18 mouse cellular contexts compared by ENCODE assay signal in genomic region chr13:94680492-94681168, GRCm38 (mm10).
A peak's percentile ranks its signal among the peaks of the same experiment; 100 is the strongest.
DNase-seq lines count a peak whose midpoint lies in the region; ATAC-seq and TF ChIP-seq lines count a peak whose summit lies in the region.
"Had no signal": no experiment of that assay in that cellular context is flagged by ENCODE, and none has a peak within 500 bp of the region (broad histone marks: within the 10 kb centered on the region; RNA-seq: fewer than 3 reads in every experiment).

No protein-coding gene starts in this region.

- H3K36me3 ChIP-seq in hindbrain, embryonic 11.5 days (ENCODE audit: control insufficient read depth, insufficient read depth, low read length) = no peaks in the 10 kb centered on the region
- no peaks in the 10 kb centered on the region for H3K36me3 ChIP-seq in hindbrain, postnatal 0 days (ENCODE audit: insufficient read depth, low read length)
- H3K36me3 ChIP-seq in forebrain, embryonic 12.5 days (replicated peaks) = no peaks in the 10 kb centered on the region
- no peaks in the 10 kb centered on the region for H3K36me3 ChIP-seq in hindbrain, embryonic 15.5 days

- H3K27ac ChIP-seq in hindbrain, embryonic 11.5 days (ENCODE audit: low read depth, low read length) = peak overlapping the region; percentile 39; the same call in 1 of the 2 replicates
- no peak overlapping the region for H3K27ac ChIP-seq in hindbrain, postnatal 0 days
- H3K27ac ChIP-seq in forebrain, embryonic 12.5 days = no peak overlapping the region
- H3K27ac ChIP-seq in hindbrain, embryonic 15.5 days (replicated peaks) = 0 out of 2 replicates have a peak overlapping the region, but pooled peaks have one; percentile 15
- H3K27ac ChIP-seq: left cerebral cortex, adult 2 months; macrophage had no signal

- WGBS in hindbrain, embryonic 11.5 days = 23% methylated on average over 17 of the region's 17 CpGs
- 26% methylated on average over 17 of the region's 17 CpGs for WGBS in hindbrain, postnatal 0 days
- WGBS in forebrain, embryonic 12.5 days = 25% methylated on average over 17 of the region's 17 CpGs
- WGBS in hindbrain, embryonic 15.5 days = 17% methylated on average over 17 of the region's 17 CpGs

- H3K9me3 ChIP-seq in hindbrain, embryonic 11.5 days (ENCODE audit: control insufficient read depth, low read length) = no peaks in the 10 kb centered on the region
- H3K9me3 ChIP-seq in hindbrain, postnatal 0 days (ENCODE audit: low read length) = no peaks in the 10 kb centered on the region
- H3K9me3 ChIP-seq in forebrain, embryonic 12.5 days = no peaks in the 10 kb centered on the region
- H3K9me3 ChIP-seq in hindbrain, embryonic 15.5 days = no peaks in the 10 kb centered on the region

- no peak for TF ChIP-seq CTCF in hindbrain, postnatal 0 days (IDR thresholded peaks at IDR 0.05; ENCODE audit: low read depth)
- TF ChIP-seq CTCF in brain, embryonic 14.5 days (IDR thresholded peaks at IDR 0.05; ENCODE audit: borderline replicate concordance, extremely low read depth, insufficient read depth, insufficient read length) = no peak

- peaks cover 4% of the 10 kb centered on the region for H3K27me3 ChIP-seq in hindbrain, embryonic 11.5 days (ENCODE audit: control insufficient read depth, insufficient read depth, low read length)
- 0 out of 2 replicates have a peak, but pooled peaks cover 3% of the 10 kb centered on the region for H3K27me3 ChIP-seq in hindbrain, postnatal 0 days (ENCODE audit: insufficient read depth, low read length)
- peaks cover 59% of the 10 kb centered on the region for H3K27me3 ChIP-seq in forebrain, embryonic 12.5 days
- peaks cover 8% of the 10 kb centered on the region for H3K27me3 ChIP-seq in hindbrain, embryonic 15.5 days

- no peak overlapping the region for H3K4me3 ChIP-seq in hindbrain, embryonic 11.5 days (ENCODE audit: low read depth, low read length)
- H3K4me3 ChIP-seq in hindbrain, postnatal 0 days (ENCODE audit: low read length) = no peak overlapping the region
- H3K4me3 ChIP-seq in forebrain, embryonic 12.5 days (replicated peaks) = no peak overlapping the region
- no peak overlapping the region for H3K4me3 ChIP-seq in hindbrain, embryonic 15.5 days
- H3K4me3 ChIP-seq: left cerebral cortex, adult 2 months had no signal

- H3K9ac ChIP-seq in hindbrain, embryonic 11.5 days (ENCODE audit: low read depth, low read length) = no peak overlapping the region
- H3K9ac ChIP-seq in hindbrain, postnatal 0 days (replicated peaks; ENCODE audit: low read length) = no peak overlapping the region
- H3K9ac ChIP-seq in forebrain, embryonic 12.5 days = no peak overlapping the region
- no peak overlapping the region for H3K9ac ChIP-seq in hindbrain, embryonic 15.5 days

- peak; percentile 52 for DNase-seq in hindbrain, embryonic 11.5 days (ENCODE audit: low spot score)
- no peak for DNase-seq in hindbrain, postnatal 0 days (ENCODE audit: low spot score)
- peak; percentile 79 for DNase-seq in brain, embryonic 14.5 days (ENCODE audit: low read depth)
- DNase-seq in retina, embryonic 14.5 days (ENCODE audit: low spot score) = no peak
- no peak for DNase-seq in spleen, postnatal 14 days (ENCODE audit: low spot score in 2 of 2)
- DNase-seq: cerebellum, postnatal 10 days; gastrocnemius, postnatal 10 days; heart, postnatal 36 days; kidney, adult 11 months; liver; lung, adult 2 months; right cerebral cortex, postnatal 25 days; thymus, adult 2 months had no signal

- no peak for TF ChIP-seq POLR2A in brain, embryonic 14.5 days (IDR thresholded peaks at IDR 0.05; ENCODE audit: borderline replicate concordance, extremely low read depth, insufficient read depth, insufficient read length, poor library complexity, severe bottlenecking)

- H3K4me1 ChIP-seq in hindbrain, embryonic 11.5 days (replicated peaks; ENCODE audit: control insufficient read depth, insufficient read depth, low read length) = peaks cover 5% of the 10 kb centered on the region; the same call in 1 of the 2 replicates
- H3K4me1 ChIP-seq in hindbrain, postnatal 0 days (ENCODE audit: insufficient read depth, low read length) = no peaks in the 10 kb centered on the region
- peaks cover 25% of the 10 kb centered on the region for H3K4me1 ChIP-seq in forebrain, embryonic 12.5 days
- H3K4me1 ChIP-seq in hindbrain, embryonic 15.5 days (replicated peaks) = peaks cover 17% of the 10 kb centered on the region

- H3K4me2 ChIP-seq in hindbrain, embryonic 11.5 days (replicated peaks; ENCODE audit: low read depth, low read length) = peak overlapping the region; percentile 15
- H3K4me2 ChIP-seq in hindbrain, postnatal 0 days (ENCODE audit: low read depth, low read length) = no peak overlapping the region
- H3K4me2 ChIP-seq in forebrain, embryonic 12.5 days = peak overlapping the region; percentile 17; the same call in 1 of the 2 replicates
- H3K4me2 ChIP-seq in hindbrain, embryonic 15.5 days = no peak overlapping the region

- ATAC-seq in hindbrain, embryonic 11.5 days (ENCODE audit: low FRiP score) = peak; percentile 74
- no peak for ATAC-seq in hindbrain, postnatal 0 days
- 0 out of 2 replicates have a peak, but pooled peaks have one; percentile 39 for ATAC-seq in forebrain, embryonic 12.5 days (ENCODE audit: low FRiP score)
- no peak for ATAC-seq in hindbrain, embryonic 15.5 days (ENCODE audit: low FRiP score, low read depth)
- ATAC-seq in monocyte, adult 5-6 weeks (replicated peaks; ENCODE audit: insufficient number of reproducible peaks, low FRiP score, low TSS enrichment, poor library complexity, severe bottlenecking) = no peak

Comparison
In these comparisons a context has a peak if more than half of its experiments do, and no peak if none do; other contexts are left out.
1. ATAC-seq: peak in hindbrain, embryonic 11.5 days (single experiment) and forebrain, embryonic 12.5 days (single experiment); none in hindbrain, postnatal 0 days (single experiment), hindbrain, embryonic 15.5 days (single experiment) and monocyte, adult 5-6 weeks (single experiment).
2. DNase-seq: peak in hindbrain, embryonic 11.5 days (single experiment) and brain, embryonic 14.5 days (single experiment); none in hindbrain, postnatal 0 days (single experiment), retina, embryonic 14.5 days (single experiment) and spleen, postnatal 14 days (0 of 2).
3. H3K27ac ChIP-seq: peak in hindbrain, embryonic 11.5 days (single experiment) and hindbrain, embryonic 15.5 days (single experiment); none in hindbrain, postnatal 0 days (single experiment) and forebrain, embryonic 12.5 days (single experiment).
4. H3K4me2 ChIP-seq: peak in hindbrain, embryonic 11.5 days (single experiment) and forebrain, embryonic 12.5 days (single experiment); none in hindbrain, postnatal 0 days (single experiment) and hindbrain, embryonic 15.5 days (single experiment).